Mouse (Mus musculus) liver, adult 2 months (tissue): ENCODE results near the gene Stx7.

Experiments used
- CTCF ChIP-seq: fragments of 200-500 bp; IDR thresholded peaks from 2 replicates; pipeline ENCODE4 v1.5.1; 2011; ENCODE audit warnings: low read depth, low read length, control low read depth
- POLR2A ChIP-seq: fragments of 200-500 bp; IDR thresholded peaks from 2 replicates; pipeline ENCODE4 v1.6.1; 2011; ENCODE audit warnings: low read length, control low read depth; ENCODE audit not compliant: insufficient read depth; ENCODE audit errors: extremely low read depth

GRCm38 (mm10) chr10:24108236-24108635 lies 40.9 kb upstream of the Stx7 start:
- TF ChIP-seq CTCF (no peak), POLR2A (no peak)
